Mouse (Mus musculus) T-helper 1 cell (primary cell): ENCODE measurements around the gene Ift22.

Experiments used
- in situ Hi-C: fragments of 300-600 bp; cut with MboI, MseI; formaldehyde crosslinking; loops from one replicate; pipeline ENCODE4 v1.15.1; 2025; ENCODE audit warnings: high pct_unique_total_duplicates

Ift22 gene

DNA sequence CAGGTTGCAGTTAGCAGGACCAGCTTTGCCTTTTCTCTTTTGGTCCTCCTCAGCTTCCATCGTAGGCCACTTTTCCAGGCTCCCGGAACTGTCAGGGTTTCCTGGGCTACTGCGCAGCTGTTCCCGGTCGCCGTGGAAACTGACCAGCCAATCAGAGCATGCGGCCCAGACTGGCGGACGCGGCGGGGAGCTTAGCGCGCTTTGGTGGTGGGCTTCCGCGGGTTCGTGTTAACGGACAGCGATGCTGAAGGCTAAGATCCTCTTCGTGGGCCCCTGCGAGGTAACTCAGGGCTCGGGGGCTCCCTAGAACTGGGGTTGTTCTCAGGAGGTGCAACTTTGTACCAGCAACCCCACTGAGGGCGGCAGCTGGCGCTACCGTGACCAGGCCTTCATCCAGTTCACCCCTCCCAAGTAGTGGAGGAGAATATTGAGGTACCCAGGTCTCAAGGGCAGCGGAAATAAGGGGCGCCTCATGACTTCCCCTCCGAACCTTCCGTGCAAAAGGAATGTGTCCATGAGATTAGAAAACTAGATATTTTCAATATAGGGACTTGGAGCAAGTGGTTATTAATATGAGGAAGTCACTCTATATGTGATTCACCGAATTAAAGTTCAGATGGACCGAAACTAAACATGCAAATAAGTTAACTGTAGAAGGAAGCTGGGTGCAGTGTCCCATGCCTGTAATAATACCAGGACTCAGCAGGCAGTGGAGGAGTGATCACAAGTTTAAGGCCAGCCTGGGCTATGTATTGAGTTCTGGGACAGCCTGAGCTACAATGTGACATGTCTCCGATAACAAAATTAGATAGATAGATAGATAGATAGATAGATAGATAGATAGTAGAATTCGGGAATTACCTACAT, at the start of gene Ift22:
TSS of gene Ift22 (plus strand) at position 160 of the 867 bp plus-strand sequence.
- in situ Hi-C loops, result no loop called here

DNA sequence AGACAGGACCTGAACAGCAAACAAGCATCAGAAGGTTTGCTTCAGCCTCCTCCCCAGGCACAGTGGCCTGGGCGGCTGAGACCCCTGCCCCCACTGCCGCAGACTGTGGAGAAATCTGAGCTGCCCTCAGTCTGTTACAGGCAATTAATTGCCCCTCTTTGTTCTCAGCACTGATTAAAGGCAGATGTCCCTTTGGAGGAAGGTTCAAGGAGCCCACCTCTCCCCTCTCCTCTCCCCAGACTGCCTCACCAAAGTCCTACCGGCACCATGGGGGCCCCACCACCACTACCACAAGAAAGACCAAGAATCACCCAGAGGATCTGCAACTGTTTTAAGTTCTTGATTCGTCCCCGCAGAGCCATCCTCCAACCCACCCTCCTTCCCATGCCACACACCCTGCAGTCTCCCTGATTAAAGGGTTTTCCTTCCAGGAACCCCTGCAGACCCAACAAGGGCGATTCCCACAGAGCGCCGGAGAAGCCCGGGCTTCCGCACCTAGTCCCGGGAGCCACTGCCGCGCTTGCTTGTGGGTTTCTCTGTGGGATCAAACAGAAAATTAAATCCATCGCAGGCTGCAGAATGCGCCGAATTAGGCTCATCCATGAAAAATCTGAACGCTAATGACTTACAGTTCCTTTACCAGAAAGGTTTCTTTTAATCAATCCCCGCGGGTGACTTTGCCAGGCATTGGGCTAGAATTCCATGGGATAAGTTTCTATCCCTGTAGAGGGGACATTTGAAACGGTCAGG, 46.6 kb upstream of the Ift22 start:
- in situ Hi-C loops, result no loop called here

DNA sequence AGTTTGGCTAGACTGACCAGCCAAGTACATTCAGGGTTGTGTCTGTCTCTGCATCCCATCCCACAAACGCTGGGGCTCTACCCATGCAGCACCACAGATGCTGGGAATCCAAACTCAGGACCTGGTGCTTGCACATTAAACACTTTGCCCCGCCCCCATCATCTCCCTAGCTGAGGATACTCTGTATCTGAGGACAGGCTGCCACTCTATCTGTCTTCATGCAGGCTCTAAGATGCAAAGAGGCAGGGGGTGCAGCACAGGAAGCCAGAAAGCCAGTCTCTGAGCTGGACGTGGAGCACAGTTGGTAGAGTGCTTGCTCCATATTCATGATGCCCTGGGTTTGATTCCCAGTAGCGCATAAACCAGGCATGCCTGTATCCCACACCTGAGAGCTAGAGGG, 45.1 kb upstream of the Ift22 start:
- in situ Hi-C loops, result no loop called here

DNA sequence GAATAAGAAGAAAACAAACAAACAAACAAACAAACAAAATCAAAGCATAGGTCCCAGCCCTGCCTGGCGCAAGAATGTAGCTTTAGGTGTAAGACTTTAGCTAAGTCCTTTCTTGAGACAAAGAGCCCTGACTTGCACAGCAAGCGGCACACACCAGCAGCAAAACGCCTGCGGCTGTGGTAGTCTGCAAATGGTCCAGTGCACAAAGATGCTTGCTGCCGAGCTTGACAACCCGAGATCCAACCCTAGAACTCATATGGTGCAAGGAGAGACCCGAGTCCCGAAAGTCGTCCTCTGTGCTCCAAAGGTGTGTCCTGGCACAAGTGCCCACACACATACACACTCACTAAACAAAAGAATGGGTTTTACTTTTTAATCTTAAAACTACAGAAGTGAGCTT, 44.7 kb upstream of the Ift22 start:
- in situ Hi-C loops, result no loop called here

DNA sequence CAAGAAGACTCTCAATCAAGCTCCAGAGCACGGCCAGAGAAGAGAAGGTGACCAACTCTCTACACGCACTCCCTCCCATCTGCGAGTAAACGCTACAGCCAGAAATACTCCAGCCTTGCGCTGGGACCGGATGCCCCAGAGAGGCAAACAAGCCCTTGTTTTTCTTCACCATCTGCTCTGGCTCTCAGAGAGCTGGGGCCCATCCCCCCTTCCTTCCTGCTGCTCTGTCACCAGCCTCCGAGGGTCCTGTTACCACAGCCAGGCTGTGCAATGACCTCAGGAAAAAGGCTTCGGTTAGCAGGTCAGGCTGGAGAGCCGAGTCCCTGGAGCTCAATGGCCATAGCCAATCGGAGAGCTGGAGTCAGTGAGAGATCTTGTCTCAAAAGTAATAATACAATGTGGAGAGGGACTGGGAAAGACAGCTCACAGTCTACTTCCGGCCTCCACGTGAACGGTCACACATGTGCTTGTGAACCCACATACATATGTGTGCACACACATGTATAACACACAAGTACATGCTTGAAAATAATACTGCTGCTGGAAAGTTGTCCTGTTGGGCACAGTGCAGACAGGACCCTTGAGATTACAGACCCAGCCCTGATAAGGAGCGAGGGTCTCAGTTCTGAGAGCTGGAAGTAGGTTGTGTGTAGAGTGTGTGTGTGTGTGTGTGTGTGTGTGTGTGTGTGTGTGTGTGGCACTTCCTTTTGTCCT, 43.8 kb upstream of the Ift22 start:
- in situ Hi-C loops, result no loop called here

DNA sequence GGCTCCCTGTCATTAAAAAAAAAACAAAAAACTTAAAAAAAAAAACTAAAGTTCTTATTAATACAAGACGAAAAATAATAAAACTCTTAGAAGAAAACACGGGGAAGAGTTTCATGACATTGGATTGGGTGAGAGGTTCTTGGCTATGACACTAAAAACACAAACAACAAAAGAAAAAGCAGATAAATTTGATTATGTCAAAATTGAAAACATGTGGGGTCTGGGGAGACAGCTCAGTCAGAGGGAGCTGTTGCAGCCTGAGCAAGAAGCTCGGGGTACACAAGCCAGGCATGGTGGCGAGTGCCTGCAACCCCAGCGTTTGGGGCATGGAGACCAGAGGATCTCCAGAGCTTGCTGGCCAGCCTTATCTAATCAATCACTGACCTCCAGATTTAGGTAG, 40.2 kb upstream of the Ift22 start:
- in situ Hi-C loops, result no loop called here

DNA sequence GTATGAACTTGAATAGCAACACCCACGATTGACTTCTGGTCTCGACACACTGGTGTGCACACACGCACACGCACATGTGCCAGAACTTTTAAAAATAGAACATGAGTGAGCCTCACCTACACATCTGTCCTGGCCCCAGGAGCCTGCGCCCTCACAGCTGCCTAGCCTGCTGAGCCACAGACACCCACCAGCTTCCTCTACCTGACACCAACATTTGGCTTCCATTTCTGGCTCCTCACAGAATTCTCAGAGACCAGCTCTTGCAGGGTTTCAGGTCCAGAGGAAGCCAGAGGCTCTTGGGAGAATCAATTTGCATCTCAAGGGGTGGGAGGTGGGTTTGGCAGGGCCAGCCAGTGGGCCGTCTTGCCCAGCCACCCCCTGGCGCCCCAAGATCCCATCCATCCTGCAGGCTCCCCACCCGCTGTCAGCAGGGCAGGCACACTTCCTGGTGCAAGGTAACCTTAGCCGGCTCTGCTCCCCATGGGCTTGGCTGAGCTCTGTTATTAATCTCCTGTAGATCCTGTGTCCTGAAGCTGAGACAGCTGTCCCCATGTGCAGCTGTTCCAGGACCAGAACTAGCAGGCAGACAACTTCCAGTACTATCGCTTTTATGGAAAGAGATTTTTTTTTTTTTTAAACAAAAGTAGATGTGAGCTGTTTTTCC, 38.4 kb upstream of the Ift22 start:
- in situ Hi-C loops, result no loop called here

DNA sequence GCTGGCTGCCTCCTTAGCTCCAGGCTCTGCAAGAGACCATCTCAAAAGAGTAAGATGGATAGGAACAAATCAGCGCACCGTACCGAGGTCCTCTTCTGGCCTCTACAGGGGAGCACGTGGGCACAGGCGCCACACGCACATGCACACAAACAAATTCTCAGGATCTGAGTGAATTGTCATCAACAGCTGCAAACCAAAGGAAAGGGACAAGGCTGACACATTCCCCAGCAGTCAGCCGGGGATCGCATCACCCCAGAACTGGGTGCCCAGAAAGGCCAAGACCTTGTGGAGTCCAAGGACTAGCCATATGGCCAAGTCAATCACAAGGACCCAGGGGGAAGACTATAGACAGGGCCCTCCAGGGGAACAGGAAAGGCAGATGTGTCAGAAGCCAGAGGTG, 35.5 kb upstream of the Ift22 start:
- in situ Hi-C loops, result no loop called here

DNA sequence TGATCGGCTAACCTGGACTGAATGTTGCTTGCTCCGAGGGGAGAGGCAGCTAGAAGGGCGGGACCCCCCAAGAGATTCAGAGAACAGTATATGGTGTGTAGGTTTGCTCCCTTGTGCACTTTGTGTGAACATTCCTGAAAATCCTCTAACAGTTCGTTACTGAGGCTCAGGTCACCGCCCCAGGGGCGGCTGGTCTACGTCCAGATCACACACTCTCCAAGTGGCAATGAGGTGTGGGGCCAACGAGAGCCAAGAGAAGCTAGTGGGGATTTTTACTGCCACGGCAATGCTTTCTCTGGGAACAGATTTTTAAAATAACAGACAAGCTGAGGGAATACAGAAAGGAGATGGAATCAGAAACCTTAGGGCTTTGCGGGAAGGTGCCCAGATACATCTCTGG, 33.7 kb upstream of the Ift22 start:
- in situ Hi-C loops, result no loop called here

DNA sequence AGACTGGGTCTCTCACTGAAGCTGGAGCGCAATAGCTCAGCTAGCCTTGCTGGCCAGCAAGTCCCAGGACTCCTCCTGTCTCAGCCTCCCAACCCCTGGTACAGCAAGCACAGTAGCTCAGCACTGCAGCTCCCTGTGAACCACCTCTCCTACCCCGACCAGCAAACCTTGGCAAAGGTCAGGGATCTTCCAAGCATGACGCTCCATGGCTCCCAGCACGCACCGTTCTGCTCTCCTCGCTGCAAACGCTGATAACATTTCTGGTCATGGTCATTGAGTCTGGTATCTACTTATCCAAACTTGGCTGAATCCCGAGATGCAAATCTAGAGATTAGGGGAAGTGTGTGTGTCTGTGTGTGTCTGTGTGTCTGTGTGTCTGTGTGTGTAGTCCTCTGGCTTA, 27.8 kb upstream of the Ift22 start:
- in situ Hi-C loops, result loop anchor here (5.0 to 10.0 kb wide), 2 partner anchors 45 to 88 kb away; no protein-coding TSS in a partner anchor

DNA sequence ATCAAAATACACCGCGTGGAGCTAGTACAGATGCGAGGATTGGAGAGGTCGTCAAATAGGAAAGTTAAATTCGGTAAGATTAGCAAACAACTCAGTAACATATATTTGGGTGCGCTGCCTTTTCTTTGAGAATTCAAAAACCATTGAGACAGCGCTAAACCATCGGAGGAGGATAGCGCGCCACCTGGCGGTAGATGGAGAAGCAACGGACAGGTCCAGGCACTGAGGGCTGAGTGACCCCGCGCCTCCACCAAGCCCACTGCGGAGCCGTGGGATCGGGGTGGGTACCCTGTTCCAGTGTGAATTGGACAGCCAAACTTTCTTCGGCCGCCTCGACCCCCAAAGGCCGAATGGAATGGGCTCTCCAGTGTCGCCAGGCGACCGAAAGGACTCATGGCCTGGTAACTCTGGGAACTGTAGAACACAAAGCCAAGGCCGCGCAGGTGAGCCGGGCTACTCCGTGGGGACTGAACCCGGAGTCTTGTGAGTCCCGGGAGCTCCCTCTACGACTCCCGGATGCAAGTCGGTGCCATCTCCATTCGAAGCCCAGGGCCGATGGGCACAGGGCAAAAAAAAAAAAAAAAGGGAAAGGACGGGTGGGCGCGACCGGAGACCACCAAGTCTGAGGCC, 26.5 kb upstream of the Ift22 start:
- in situ Hi-C loops, result loop anchor here (5.0 to 10.0 kb wide), 2 partner anchors 47 to 89 kb away; no protein-coding TSS in a partner anchor

DNA sequence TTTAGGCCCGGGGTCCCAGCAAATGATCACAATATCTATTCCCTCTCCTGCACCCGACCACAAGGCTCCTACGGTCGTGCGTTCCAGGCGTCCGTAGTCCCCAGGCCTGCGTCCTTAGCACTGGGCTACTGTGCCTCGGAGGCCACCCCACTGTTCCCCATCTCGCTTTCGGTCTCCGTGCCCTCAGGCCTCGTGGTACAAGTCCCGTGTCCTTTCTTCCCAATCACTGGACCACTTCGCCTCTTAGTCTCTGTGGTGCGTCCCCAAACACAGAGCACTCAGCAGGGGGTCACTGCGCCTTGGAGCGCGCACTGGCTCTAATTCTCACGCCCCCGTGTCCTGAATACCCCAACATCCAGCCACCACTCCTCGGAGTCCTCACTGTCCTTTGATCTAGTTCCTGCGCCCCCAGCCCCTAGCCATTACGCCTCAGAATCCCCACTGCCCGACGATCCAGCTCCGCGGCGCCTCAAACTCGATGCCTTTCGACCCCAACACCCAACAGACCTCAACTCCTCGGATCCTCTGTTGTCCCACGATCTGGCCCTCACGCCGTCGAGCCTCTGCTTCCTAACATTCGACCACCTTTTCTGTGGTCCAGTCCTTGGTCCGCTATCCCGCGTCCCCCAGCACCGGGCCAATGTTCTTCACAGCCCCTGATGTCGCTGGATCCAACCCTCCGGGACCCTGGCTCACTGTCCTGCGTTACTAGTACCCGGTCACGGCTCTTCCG, 25.7 kb upstream of the Ift22 start:
- in situ Hi-C loops, result loop anchor here (5.0 to 10.0 kb wide), 2 partner anchors 47 to 90 kb away; no protein-coding TSS in a partner anchor

DNA sequence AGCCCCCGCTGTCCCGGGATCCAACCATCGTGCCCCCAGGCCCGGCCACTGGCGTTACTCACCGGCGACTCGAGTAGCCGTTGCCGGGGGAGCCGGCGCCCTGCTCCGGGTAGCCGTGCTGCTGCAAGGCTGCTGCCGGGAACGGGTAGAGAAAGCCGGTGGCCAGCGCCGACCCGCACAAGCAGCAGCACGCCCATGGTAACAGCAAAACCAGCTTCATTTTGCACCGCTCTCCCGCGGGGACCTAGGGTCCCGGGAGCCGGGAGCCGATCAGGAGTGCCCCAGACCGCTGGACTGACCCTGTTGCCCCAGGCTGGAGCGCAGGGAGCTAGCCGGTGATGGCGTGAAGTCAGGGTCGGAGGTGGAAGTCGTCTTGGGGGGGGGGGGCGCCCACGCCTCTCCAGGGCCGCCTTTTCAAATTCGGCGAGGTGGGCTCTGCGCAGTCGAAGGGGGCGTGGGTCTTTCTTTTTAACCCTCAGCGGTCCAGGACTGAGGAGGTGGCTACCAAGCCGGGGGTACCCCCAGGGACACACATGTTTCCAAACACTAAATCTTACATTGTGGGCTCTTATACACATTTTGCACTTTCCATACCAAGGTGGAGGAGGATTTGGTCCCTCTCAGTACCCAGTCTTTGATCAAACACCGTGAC, 25.0 kb upstream of the Ift22 start, which contains the start of gene Col26a1:
TSS of gene Col26a1 (minus strand) at position 422 of the 652 bp plus-strand sequence.
- in situ Hi-C loops, result loop anchor here (5.0 to 10.0 kb wide), 2 partner anchors 48 to 91 kb away; no protein-coding TSS in a partner anchor

DNA sequence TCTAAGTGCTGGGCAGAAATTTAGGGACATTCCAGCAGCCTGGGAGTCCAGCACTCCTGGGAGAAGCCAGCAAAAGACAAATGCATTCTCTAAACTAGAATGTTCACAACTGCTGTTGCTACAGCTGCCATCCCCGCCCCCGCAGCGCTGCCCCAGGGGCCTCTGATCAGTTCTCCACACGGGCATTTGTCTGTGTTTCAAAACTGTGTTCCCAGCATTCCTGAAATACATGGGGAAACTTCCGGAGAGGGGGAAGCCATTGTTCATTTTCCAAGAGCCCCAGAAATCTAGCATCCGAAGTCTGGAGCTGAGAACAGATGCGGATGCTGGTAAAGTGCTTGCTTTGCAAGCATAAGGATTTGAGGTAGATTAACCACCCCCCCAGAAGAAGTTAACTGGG, 21.0 kb upstream of the Ift22 start:
- in situ Hi-C loops, result loop anchor here (10.0 kb wide), 1 partner anchor 52 kb away; no protein-coding TSS in a partner anchor

DNA sequence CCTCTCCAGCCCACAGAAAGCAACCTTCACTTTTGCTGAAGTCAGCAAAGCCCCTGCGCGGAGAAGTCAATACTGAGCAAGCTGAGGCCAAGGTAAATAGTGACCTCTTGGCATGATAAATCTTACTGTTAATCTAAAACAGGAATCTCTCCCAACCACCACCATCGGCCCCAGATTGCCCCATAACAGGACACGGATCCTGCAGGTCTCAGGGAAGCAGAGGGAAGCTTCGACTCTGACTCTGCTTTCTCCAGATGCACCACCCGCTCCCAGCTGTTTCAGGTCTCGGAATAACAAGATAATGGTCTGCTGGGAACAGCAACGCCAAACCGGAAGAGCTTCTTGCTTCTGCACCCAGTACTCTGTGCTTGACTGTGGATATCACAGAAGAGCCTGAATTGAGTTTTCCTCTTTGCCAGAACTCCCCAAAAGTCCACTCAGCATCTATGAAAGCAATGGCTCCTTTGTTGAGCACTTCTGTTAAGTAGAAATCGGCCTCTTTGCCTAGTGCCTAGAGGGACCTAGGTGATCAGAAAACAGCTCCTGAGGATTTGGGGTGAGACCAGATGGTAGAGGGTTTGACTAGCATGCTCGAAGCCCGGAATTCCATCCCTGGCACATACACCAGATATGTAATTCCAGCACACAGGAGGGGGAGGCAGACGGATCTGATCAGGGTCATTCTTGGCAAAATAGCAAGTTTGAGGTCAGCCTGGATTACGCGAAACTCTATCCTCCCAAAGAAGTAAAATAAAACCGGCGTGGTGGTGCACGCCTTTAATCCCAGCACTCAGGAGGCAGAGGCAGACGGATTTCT, 19.2 kb upstream of the Ift22 start:
- in situ Hi-C loops, result loop anchor here (10.0 kb wide), 1 partner anchor 54 kb away; no protein-coding TSS in a partner anchor

DNA sequence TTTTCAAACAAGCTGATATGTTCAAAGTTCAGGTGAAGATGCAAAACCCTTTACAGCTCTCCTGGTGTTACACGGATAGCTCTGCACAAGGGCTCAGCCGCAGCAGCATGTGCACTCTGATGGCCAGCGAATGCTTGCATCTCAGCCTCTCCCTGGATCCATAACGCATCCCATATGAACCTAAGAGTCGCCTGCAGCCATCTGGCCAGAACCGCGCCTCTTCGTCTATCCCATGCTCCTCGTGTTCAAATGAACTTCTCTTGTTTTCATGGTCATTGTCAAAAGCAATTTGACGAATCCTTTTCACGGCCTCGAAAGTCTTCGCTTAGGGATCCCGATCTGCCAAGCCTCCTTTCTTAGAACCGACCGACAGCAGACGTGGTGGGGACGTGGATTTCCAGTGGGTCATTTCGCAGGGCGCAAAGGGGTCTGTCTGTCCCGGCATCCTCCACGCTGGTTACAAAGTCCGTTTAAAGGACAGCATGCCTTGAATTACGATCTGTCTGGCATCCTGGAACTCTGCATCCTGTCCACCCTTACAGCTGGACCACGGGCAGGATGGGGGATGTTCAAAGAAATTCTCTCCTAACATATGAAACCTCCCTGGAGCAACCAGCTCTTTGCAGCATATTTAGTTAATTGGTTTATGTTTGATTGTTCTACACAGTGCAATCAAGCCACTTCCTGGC, 13.0 kb upstream of the Ift22 start:
- in situ Hi-C loops, result no loop called here

DNA sequence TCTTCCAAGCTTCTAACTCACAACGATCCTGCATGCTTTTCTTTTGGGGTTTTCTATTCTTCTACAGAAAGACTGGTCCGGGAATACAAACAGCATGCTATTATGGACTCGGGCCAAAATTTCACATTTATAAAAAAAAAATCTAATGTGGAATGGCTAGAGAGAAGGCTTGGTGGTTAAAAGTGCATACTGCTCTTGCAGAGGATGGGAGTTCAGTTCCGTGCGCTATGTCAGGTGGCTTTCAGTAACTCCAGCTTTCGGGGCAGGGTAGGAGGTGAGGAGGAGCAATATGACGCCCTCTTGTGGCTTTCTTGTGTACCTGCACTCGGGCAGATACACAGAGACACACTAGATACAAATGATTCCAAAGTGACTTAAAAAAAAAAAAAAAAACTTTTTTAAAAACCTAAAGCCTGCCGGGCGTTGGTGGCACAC, 12.4 kb upstream of the Ift22 start:
- in situ Hi-C loops, result no loop called here

DNA sequence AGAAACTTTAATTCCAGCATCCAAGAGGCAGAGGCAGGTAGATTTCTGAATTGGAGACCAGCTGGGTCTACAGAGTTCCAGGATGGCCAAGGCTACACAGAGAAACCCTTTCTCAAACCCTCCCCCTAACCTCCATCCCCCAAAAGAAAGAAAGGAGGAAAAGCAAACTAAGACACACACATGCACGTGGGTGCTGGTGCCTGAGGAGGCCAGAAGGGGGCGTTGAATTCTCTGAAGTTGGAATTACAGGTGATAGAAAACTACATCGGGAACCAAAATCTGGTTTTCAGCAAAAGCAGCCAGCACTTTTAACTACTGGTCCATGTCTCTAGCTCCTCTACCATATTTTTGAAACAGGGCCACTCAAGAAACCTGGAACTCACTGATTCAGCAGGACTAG, 3.3 kb upstream of the Ift22 start:
- in situ Hi-C loops, result no loop called here
